Mouse (Mus musculus) fibroblast of lung, adult 2 months (primary cell): ENCODE measurements around the gene Ptchd4.

Source experiments
- DNase-seq: peaks from one replicate; pipeline ENCODE4 v3.0.0-alpha.2; 2011; ENCODE audit warnings: low read depth

The Ptchd4 gene

GRCm38 (mm10) chr17:42315669-42316611, at the start of gene Ptchd4:
Gene Ptchd4 (plus strand): TSS chr17:42315947.
- DNase-seq: peak; percentile 46

- no peak for DNase-seq
Measured at GRCm38 (mm10) chr17:42276861-42277260, 38.9 kb upstream of the Ptchd4 start.

- DNase-seq: no peak
Measured at GRCm38 (mm10) chr17:42284391-42284790, 31.4 kb upstream of the Ptchd4 start.

DNA sequence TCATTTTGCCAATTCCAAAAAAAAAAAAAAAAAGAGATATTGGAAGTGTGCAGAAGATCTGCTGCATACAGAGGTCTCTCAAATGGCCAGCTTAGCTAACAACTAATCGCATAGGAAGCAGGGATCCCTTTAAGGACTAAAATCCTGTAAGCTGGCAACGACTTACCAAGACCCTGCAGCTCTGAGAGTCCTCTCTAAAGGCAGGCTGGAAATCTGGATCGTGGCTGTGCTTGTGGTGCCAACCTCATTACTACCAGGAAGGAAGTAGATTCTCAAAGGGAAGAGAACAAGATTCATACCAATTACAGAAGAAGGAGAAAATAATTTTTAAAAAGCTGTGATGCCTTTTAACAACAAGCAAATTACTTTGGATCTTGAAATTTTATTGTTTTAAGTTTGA, 29.5 kb upstream of the Ptchd4 start:
- DNase-seq: no peak

DNA sequence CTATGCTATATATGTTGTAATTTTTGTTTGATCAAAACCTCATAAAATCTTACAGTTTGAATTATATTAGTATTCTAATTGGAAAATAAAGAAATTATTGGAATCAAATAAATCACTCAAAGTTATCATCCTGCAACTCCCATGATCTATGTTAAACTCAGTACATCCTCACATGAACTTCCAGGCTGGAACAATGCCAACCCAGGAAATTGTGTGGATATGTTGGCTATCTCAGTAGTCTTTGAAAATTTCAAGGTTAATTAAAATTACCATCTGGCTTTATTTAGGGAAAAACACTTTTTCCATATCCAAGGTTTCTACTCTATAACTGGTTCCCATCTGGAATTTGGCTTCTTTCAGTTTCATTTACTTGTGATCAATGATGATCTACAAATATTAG, 25.4 kb upstream of the Ptchd4 start:
- DNase-seq: no peak

DNA sequence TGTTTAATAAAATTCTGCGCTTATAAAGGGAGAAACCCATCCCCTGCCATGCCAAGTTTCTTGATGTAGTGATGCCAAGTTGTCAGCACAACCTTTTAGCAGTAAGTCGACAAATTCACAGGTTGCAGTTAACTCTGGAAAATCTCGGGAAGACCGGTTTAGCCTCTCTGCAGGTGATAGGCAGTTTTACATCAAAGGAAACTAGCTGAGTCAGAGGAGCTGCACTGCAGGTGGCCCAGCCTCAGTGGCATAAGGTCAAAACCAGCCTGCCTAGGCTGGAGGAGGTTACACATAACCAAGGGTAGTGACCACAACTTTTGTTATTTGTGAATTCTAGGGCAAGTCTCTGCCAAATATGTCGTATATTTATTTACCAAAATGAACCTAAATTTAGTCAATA, 24.0 kb upstream of the Ptchd4 start:
- DNase-seq: no peak

GRCm38 (mm10) chr17:42297986-42298385, 17.8 kb upstream of the Ptchd4 start:
- DNase-seq: no peak

DNA sequence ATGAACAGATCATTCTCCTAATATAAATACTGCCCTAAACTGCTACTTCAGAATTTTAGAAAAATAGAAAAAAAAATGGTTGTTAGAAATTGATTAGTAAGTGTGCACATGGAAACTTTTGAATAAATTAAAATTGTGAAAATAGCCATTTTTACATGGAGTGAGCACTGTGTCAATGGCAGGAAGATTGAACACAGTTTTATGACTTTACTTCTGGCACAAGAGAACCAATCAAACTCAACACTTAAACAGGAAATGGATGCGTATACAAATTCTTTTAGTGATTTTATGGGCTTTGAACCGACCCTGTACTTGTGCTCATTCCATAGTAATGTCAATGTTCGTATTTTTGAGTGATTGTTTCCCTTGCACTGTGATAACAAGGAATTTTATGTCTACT, 16.1 kb upstream of the Ptchd4 start:
- DNase-seq: no peak

GRCm38 (mm10) chr17:42303062-42303577, 12.6 kb upstream of the Ptchd4 start:
- DNase-seq: no peak

DNA sequence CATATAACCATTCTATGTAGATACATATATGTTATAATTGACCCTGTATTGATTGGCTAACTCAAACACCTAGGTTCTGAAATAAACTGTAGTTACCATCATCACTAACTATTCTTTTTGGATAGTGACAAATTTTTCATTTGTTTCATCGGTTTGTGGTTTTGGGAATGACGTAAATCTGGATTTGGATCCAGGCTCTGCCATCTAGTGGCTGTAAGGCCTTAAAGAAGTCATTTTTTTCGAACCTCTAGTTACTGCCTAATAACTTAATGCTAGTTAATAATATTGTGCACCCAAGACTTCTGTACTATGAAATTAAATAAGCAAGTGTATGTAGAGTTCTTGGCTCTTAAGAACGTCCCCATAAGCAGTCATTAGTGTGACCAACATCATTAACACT, 11.5 kb upstream of the Ptchd4 start:
- no peak for DNase-seq

GRCm38 (mm10) chr17:42307001-42307400, 8.7 kb upstream of the Ptchd4 start:
- DNase-seq: no peak

DNA sequence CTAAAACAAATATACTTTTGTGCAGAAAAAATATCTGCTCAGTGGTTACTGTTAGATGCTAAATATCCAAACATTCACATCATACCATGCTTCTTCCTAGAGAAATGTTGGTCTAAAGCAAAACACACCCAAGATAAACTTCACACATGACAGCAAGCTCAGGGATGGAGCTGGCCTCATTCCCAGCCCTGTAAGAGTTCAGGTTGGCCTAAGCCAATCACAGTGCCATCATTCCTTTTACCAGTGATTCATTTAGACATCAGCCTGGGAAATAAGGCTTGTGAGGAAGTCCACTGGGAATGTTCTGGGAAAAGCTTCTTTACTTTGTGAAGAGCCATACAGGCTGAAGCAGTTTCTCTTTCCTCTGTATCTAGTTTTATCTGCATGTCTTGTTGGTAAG, 5.6 kb upstream of the Ptchd4 start:
- no peak for DNase-seq

DNA sequence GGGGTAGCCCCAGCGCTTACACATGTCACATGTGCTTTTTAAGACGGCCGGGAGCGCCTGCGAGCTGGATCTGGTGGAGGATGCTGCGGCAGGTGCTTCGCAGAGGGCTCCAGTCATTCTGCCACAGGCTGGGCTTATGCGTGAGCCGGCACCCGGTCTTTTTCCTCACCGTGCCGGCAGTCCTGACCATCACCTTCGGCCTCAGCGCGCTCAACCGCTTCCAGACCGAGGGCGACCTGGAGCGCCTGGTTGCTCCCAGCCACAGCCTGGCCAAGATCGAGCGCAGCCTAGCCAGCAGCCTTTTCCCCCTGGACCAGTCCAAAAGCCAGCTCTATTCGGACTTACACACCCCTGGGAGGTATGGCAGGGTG, 850 bp downstream of the Ptchd4 start:
- DNase-seq: no peak

DNA sequence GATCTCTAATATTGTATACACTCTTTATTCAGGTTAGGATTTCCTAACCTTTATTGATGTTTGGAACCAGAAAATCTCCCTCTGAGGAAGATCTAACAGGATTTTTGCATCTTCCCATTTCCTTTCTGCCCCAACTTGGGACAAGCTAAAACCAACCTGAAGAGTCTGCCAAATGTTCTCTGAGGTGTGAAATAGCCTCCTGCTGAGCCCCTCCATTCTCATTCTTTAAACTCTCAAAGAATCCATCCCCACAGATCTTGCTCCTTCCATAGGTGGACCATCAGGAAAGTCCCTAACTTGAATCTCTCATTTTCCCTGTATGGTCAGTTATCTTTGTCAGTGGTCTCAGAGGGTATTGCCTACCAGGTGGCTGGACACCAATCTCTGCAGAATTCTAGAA, 20.0 kb downstream of the Ptchd4 start:
- DNase-seq: no peak

DNA sequence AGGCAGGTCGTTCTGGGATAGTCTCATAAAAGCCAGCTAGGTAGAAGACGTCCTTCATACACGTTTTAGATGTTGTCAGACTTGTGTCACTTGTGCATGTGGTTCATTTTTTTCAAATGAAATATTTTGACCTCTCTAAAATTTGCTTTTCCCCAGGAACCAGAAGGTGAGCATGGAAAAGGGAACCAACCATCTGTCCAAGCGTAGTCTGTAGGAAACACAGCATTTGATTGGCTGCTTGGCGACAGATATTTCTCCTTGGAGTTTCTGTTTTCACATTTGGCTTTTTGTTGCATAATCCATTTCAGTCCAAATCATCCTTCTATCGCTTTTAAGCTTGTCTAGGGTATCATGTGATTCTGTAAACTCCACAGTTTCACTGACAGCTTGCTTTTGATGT, 20.8 kb downstream of the Ptchd4 start:
- no peak for DNase-seq

DNA sequence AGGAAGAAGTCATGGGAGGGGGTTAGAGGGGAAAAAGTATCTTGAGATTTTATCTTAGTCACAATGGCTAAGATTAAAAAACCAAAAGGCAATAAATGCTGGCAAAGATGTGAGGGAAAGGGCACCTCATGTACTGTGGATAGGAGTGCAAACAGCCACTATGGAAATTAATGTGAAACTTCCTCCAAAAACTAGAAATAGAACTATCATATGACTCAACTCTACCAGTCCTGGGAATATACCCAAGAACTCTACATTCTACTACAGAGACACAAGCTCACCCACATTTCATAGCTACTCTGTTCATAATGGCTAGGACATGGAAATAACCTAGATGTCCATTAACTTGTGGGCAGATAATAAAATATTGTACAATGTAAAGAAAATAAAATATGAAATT, 30.3 kb downstream of the Ptchd4 start:
- no peak for DNase-seq

- DNase-seq: no peak
Measured at GRCm38 (mm10) chr17:42358481-42358880, 42.7 kb downstream of the Ptchd4 start.

- DNase-seq: no peak
Measured at GRCm38 (mm10) chr17:42363085-42363710, 47.5 kb downstream of the Ptchd4 start.

GRCm38 (mm10) chr17:42364716-42365115, 49.0 kb downstream of the Ptchd4 start:
- no peak for DNase-seq

DNA sequence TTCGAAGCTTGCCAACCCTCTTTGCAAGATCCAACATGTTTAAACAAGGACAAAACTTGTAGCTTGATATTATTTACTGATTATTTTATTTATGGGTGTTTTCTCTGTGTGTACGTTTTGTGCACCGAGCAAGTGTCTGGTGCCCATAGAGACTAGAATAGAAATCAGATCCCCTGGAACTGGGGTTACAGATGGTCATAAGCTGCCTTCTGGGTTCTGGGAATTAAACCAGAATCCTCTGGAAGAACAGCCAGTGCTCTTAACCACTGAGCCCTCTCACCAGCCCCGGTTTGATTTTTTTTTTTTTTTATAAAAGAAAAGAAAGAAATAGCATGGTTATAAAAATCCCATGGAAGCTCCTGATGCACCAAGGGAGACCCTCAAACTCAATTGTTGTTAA, 59.1 kb downstream of the Ptchd4 start:
- no peak for DNase-seq

DNA sequence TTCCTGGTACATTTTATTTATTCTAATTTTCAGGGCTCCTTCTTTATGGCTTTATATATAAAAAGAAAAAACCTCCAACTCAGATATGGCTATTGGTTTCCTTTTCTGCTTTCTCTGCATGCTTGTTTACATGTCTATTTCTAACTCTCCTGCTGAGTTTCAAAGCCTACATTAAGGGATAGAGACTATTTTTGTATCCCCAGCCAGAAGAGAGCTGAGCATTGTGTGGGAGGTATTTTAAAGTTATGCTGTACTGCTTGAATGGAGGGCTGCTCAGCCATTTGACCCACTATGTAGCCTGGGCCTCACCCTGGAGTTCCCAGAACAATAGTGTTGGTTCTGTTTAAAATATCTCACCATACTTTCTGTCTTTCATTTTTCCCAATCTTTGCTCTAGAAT, 77.3 kb downstream of the Ptchd4 start:
- DNase-seq: no peak

DNA sequence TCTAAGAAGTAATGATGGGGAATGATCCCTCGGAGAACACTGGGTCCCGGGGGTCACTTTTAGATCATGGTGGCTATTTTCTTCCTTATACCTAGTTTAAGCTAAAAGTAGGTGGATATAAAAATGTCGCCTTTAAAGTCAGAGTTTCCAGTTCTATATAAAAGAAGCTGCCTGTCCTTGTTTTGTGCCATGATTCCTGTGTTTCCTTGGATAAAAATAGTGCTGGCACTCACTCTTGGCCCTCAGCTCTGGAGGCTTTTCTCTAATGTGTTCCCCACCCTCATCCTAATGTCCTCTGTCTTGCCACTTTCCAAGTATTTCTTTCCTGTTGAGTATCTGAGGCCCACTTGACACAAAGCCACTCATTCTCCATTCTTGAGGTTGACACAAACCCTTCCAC, 79.6 kb downstream of the Ptchd4 start:
- no peak for DNase-seq

DNA sequence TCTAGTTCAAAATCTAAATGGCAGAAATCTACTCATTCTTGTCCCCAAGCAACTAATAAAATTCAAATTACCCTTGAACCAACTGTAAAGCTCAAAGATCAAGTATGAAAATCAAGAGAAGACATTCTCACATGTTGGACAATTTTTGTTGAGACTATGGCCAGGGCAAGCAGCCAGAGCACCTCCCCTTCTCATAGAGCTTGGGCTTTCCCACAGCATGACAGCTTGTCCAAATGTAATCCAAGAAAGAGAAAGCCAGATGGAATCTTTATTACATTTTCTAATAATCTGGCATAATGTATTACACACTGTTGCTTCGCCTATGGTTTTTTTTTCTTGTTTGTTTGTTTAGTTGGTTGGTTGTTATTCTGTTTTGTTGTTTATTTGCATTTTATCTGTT, 102.7 kb downstream of the Ptchd4 start:
- DNase-seq: peak; percentile 2
